Mouse (Mus musculus) ES-Bruce4 (cell line): ENCODE results near the gene Hsd17b13. TPM values are rescaled to one million over a fixed set of nuclear protein-coding genes. Genes with fewer than 3 reads are reported as not detected.
"Not testable (repeated sequence)": the region's sequence is repeated elsewhere in the genome, so short reads cannot be mapped to it uniquely, and the experiment has no call there.

Experiments
- H3K27ac ChIP-seq: 2 replicates; pipeline ENCODE4 v1.5.1; 2012; ENCODE audit warnings: low read length, inconsistent platforms; ENCODE audit not compliant: insufficient read depth
- H3K27me3 ChIP-seq: 2 replicates; pipeline ENCODE4 v1.6.1; 2012; ENCODE audit warnings: mild to moderate bottlenecking, low read length, inconsistent platforms; ENCODE audit not compliant: control insufficient read depth, poor library complexity, insufficient read depth, severe bottlenecking
- H3K36me3 ChIP-seq: 2 replicates; pipeline ENCODE4 v1.6.1; 2012; ENCODE audit warnings: inconsistent platforms, mild to moderate bottlenecking, low read length, moderate library complexity; ENCODE audit not compliant: control insufficient read depth, poor library complexity, insufficient read depth, severe bottlenecking
- H3K4me1 ChIP-seq: one replicate; pipeline ENCODE4 v1.8.1; 2011; ENCODE audit warnings: low read length; ENCODE audit not compliant: control insufficient read depth, insufficient read depth
- H3K4me3 ChIP-seq: 2 replicates; pipeline ENCODE4 v1.5.1; 2011; ENCODE audit warnings: low read depth, mild to moderate bottlenecking, low read length
- H3K9ac ChIP-seq: 2 replicates; pipeline ENCODE4 v1.6.1; 2012; ENCODE audit warnings: low read depth, mild to moderate bottlenecking, inconsistent platforms; ENCODE audit not compliant: poor library complexity, severe bottlenecking
- H3K9me3 ChIP-seq: replicated peaks from 2 replicates; pipeline ENCODE4 v1.6.1; 2012; ENCODE audit warnings: mild to moderate bottlenecking, low read length, inconsistent platforms; ENCODE audit not compliant: control insufficient read depth, poor library complexity, insufficient read depth, severe bottlenecking
- CTCF ChIP-seq: IDR thresholded peaks from one replicate; pipeline ENCODE4 v1.8.1; 2011; ENCODE audit warnings: low read depth, low read length
- EP300 ChIP-seq: IDR thresholded peaks from 2 replicates; pipeline ENCODE4 v1.6.1; 2011; ENCODE audit warnings: low read depth, low read length; ENCODE audit not compliant: insufficient read depth
- POLR2A ChIP-seq: IDR thresholded peaks from one replicate; pipeline ENCODE4 v1.8.1; 2011; ENCODE audit warnings: low read length; ENCODE audit not compliant: insufficient read depth
- polyA plus RNA-seq: library from polyadenylated mRNA; stranded (reverse); fragments of >200 nt; gene quantifications from 2 replicates; pipeline ENCODE4 v1.2.4, GENCODE M21; 2011; ENCODE audit warnings: low read depth; ENCODE audit not compliant: missing spikeins, insufficient read depth, insufficient read length

Gene Hsd17b13
- polyA plus RNA-seq, 1 experiment = not detected

- no peaks in the 10 kb centered on the region for H3K4me1 ChIP-seq
- H3K27ac ChIP-seq = no peak overlapping the region
- no peak for TF ChIP-seq CTCF
- no peak for TF ChIP-seq POLR2A
- no peak for TF ChIP-seq EP300
- H3K4me3 ChIP-seq = no peak overlapping the region
- peaks cover 21% of the 10 kb centered on the region for H3K9me3 ChIP-seq
- H3K27me3 ChIP-seq = no peaks in the 10 kb centered on the region
- no peak overlapping the region for H3K9ac ChIP-seq
- H3K36me3 ChIP-seq = no peaks in the 10 kb centered on the region
Measured at GRCm38 (mm10) chr5:103943183-103943582, 34.0 kb downstream of the Hsd17b13 start.

- Histone ChIP-seq H3K27me3 (no peaks in the 10 kb centered on the region), H3K4me1 (no peaks in the 10 kb centered on the region), H3K9me3 (peaks cover 17% of the 10 kb centered on the region; the same call in 1 of the 2 replicates), H3K9ac (no peak overlapping the region), H3K4me3 (no peak overlapping the region), H3K27ac (no peak overlapping the region), H3K36me3 (no peaks in the 10 kb centered on the region)
- TF ChIP-seq POLR2A = no peak
Measured at GRCm38 (mm10) chr5:103939856-103940255, 37.4 kb downstream of the Hsd17b13 start.

- H3K27ac ChIP-seq = no peak overlapping the region
- no peak overlapping the region for H3K4me3 ChIP-seq
Measured at GRCm38 (mm10) chr5:103939350-103939652, 37.9 kb downstream of the Hsd17b13 start.

GRCm38 (mm10) chr5:103938547-103939349 is 38.5 kb downstream of the Hsd17b13 start:
- Histone ChIP-seq H3K4me1 (no peaks in the 10 kb centered on the region), H3K27me3 (no peaks in the 10 kb centered on the region), H3K4me3 (no peak overlapping the region), H3K9ac (no peak overlapping the region), H3K36me3 (no peaks in the 10 kb centered on the region), H3K27ac (no peak overlapping the region), H3K9me3 (peaks cover 15% of the 10 kb centered on the region; the same call in 1 of the 2 replicates)
- no peak for TF ChIP-seq POLR2A
- no peak for TF ChIP-seq CTCF
- no peak for TF ChIP-seq EP300

More at GRCm38 (mm10) chr5:103939350-103939652, 37.9 kb downstream of the Hsd17b13 start:
- Histone ChIP-seq H3K27me3 (no peaks in the 10 kb centered on the region), H3K9me3 (peaks cover 15% of the 10 kb centered on the region; the same call in 1 of the 2 replicates), H3K36me3 (no peaks in the 10 kb centered on the region), H3K4me1 (no peaks in the 10 kb centered on the region), H3K9ac (no peak overlapping the region)
- TF ChIP-seq CTCF (no peak), POLR2A (no peak), EP300 (no peak)

- H3K9me3 ChIP-seq = peaks cover 23% of the 10 kb centered on the region
- H3K9ac ChIP-seq = no peak overlapping the region
- no peaks in the 10 kb centered on the region for H3K36me3 ChIP-seq
- H3K4me1 ChIP-seq = no peaks in the 10 kb centered on the region
- no peak overlapping the region for H3K4me3 ChIP-seq
- no peak overlapping the region for H3K27ac ChIP-seq
- no peaks in the 10 kb centered on the region; the same call in 1 of the 2 replicates for H3K27me3 ChIP-seq
- TF ChIP-seq POLR2A (no peak), CTCF (peak; percentile 38)
Measured at GRCm38 (mm10) chr5:103936906-103937589, 40.2 kb downstream of the Hsd17b13 start.

- not testable (repeated sequence) for H3K4me1 ChIP-seq, H3K27me3 ChIP-seq, H3K27ac ChIP-seq, H3K9ac ChIP-seq, H3K4me3 ChIP-seq, H3K36me3 ChIP-seq
- H3K9me3 ChIP-seq = peaks cover 41% of the 10 kb centered on the region
Measured at GRCm38 (mm10) chr5:103931924-103932323, 45.3 kb downstream of the Hsd17b13 start.
